Mouse (Mus musculus): ENCODE data around the gene Xirp1.

The Xirp1 gene

GRCm38 (mm10) chr9:119972166-119972565 lies 51.2 kb downstream of the Xirp1 start:
- DNase-seq (ENCODE audit: low read depth, low spot score), result no peak

GRCm38 (mm10) chr9:119970763-119971656 lies 52.4 kb downstream of the Xirp1 start:
- no peak for DNase-seq (ENCODE audit: low read depth, low spot score)

GRCm38 (mm10) chr9:119970221-119970620 lies 53.2 kb downstream of the Xirp1 start:
- DNase-seq (ENCODE audit: low read depth, low spot score), result no peak

GRCm38 (mm10) chr9:119969811-119970210 lies 53.6 kb downstream of the Xirp1 start:
- DNase-seq (ENCODE audit: low read depth, low spot score), result no peak

- DNase-seq (ENCODE audit: low read depth, low spot score), result no peak
Measured at GRCm38 (mm10) chr9:119966221-119966910, 57.0 kb downstream of the Xirp1 start.

- no peak for DNase-seq (ENCODE audit: low read depth, low spot score)
Measured at GRCm38 (mm10) chr9:119965186-119965585, 58.2 kb downstream of the Xirp1 start.

- DNase-seq (ENCODE audit: low read depth, low spot score), result no peak
Measured at GRCm38 (mm10) chr9:119964206-119964605, 59.2 kb downstream of the Xirp1 start.
